Mouse (Mus musculus) liver, embryonic 14.5 days (tissue): ENCODE data around the gene Meox2.

ENCODE experiments used
- CTCF ChIP-seq: IDR thresholded peaks from 2 replicates; pipeline ENCODE4 v1.5.1; 2016; ENCODE audit warnings: antibody characterized with exemption, low read depth, control low read depth
- EP300 ChIP-seq: IDR thresholded peaks from 2 replicates; pipeline ENCODE4 v1.6.1; 2016; ENCODE audit warnings: antibody characterized with exemption, low read depth

- TF ChIP-seq CTCF = no peak
- no peak for TF ChIP-seq EP300
These were observed at the start of gene Meox2 for GRCm38 (mm10) chr12:37108390-37108738.
